Mouse (Mus musculus) limb, embryonic 14.5 days (tissue): ENCODE data around the gene Abcg5. TPM values are rescaled to one million over a fixed set of nuclear protein-coding genes. Genes with fewer than 3 reads are reported as not detected.

Experiments used
- ATAC-seq: fragments of 200-750 bp; cut with Nextera tagmentation; 2 replicates; pipeline ENCODE4 v1.8.0; 2017; ENCODE audit warnings: low read depth, moderate number of reproducible peaks, moderate TSS enrichment; ENCODE audit not compliant: low FRiP score
- DNase-seq: peaks from one replicate; pipeline ENCODE4 v3.0.0-alpha.2; 2015; ENCODE audit warnings: low spot score
- H3K27ac ChIP-seq: fragments of 300-500 bp; sonication (generic); replicated peaks from 2 replicates; pipeline ENCODE4 v1.5.1; 2014; ENCODE audit warnings: low read depth, mild to moderate bottlenecking, low read length, moderate library complexity, mixed read lengths
- H3K27me3 ChIP-seq: fragments of 300-500 bp; sonication (generic); 2 replicates; pipeline ENCODE4 v1.6.1; 2014; ENCODE audit warnings: low read length, mixed read lengths; ENCODE audit not compliant: control insufficient read depth, insufficient read depth
- H3K36me3 ChIP-seq: fragments of 300-500 bp; sonication (generic); 2 replicates; pipeline ENCODE4 v1.6.1; 2014; ENCODE audit warnings: mild to moderate bottlenecking, low read length, moderate library complexity, mixed read lengths; ENCODE audit not compliant: control insufficient read depth, insufficient read depth
- H3K4me1 ChIP-seq: fragments of 300-500 bp; sonication (generic); 2 replicates; pipeline ENCODE4 v1.6.1; 2014; ENCODE audit warnings: antibody characterized with exemption, low read length, mixed read lengths; ENCODE audit not compliant: control insufficient read depth, insufficient read depth
- H3K4me2 ChIP-seq: fragments of 300-500 bp; sonication (generic); replicated peaks from 2 replicates; pipeline ENCODE4 v1.6.1; 2014; ENCODE audit warnings: low read depth, mild to moderate bottlenecking, low read length, moderate library complexity; ENCODE audit not compliant: severe bottlenecking
- H3K4me3 ChIP-seq: fragments of 300-500 bp; sonication (generic); replicated peaks from 2 replicates; pipeline ENCODE4 v1.5.1; 2014; ENCODE audit warnings: low read length
- H3K9ac ChIP-seq: fragments of 300-500 bp; sonication (generic); 2 replicates; pipeline ENCODE4 v1.6.1; 2014; ENCODE audit warnings: mild to moderate bottlenecking, low read depth, low read length, moderate library complexity; ENCODE audit not compliant: severe bottlenecking
- H3K9me3 ChIP-seq: fragments of 300-500 bp; sonication (generic); 2 replicates; pipeline ENCODE4 v1.6.1; 2016; ENCODE audit warnings: low read length; ENCODE audit not compliant: control insufficient read depth
- POLR2A ChIP-seq: fragments of 200-500 bp; IDR thresholded peaks from 2 replicates; pipeline ENCODE4 v1.8.0; 2012; ENCODE audit warnings: inconsistent platforms, mild to moderate bottlenecking, moderate library complexity, borderline replicate concordance; ENCODE audit not compliant: insufficient read depth, insufficient read length; ENCODE audit errors: extremely low read depth
- WGBS: fragments of 180-500 bp; shearing (Covaris S2); extraction: QIAGEN DNeasy Blood & Tissue Kit; methylation state at CpG from one replicate; pipeline ENCODE4 v1.1.7; 2014; 5-methylcytosine and 5-hydroxymethylcytosine counted together
- polyA plus RNA-seq, 2 experiments: library from polyadenylated mRNA; depleted of rRNA in 1 of 2; stranded (reverse) in 1 of 2; unstranded in 1 of 2; fragments of >200 nt; fragmentation: Nextera tagmentation in 1 of 2; extraction: Ambion mirVana in 1 of 2; gene quantifications; 2 replicates each; pipeline versions ENCODE4 v1.2.1 to v1.2.3; 2012 to 2014

Gene Abcg5
- polyA plus RNA-seq, 2 experiments: 1.3 to 1.7 TPM

DNA sequence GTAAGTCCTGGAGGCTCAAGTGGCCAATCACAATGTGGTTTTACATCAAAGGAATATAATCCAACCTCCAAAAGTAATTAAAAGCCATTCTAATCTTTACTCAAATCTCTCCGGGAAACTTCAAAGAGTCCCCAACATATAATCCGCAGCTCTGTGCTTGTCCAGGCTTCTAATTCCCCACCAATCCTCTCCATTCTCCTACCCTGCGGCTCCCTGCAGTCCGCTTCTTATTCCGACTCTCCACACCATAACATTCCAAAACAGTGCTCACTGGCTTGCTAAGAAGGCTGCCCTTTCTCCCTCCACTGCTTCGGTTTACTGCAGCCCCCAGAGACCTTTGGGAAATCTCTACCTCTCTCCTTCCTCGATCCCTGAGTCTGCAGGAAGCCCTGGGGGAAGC lies 8.8 kb downstream of the Abcg5 start:
- H3K27me3 ChIP-seq: no peaks in the 10 kb centered on the region
- no peak overlapping the region for H3K27ac ChIP-seq
- no peak for TF ChIP-seq POLR2A
- no peak for ATAC-seq
- no peaks in the 10 kb centered on the region for H3K9me3 ChIP-seq
- no peak overlapping the region for H3K9ac ChIP-seq
- no peak overlapping the region for H3K4me2 ChIP-seq
- no peak for DNase-seq
- 0 out of 2 replicates have a peak, but pooled peaks cover 3% of the 10 kb centered on the region for H3K4me1 ChIP-seq
- no peaks in the 10 kb centered on the region for H3K36me3 ChIP-seq
- no peak overlapping the region for H3K4me3 ChIP-seq
- WGBS: 15% methylated on average over 7 of the region's 7 CpGs

GRCm38 (mm10) chr17:84672376-84673369 lies 10.1 kb downstream of the Abcg5 start:
- Histone ChIP-seq H3K4me1 (0 out of 2 replicates have a peak, but pooled peaks cover 3% of the 10 kb centered on the region), H3K4me2 (no peak overlapping the region), H3K27me3 (no peaks in the 10 kb centered on the region), H3K27ac (no peak overlapping the region), H3K9ac (no peak overlapping the region), H3K4me3 (no peak overlapping the region), H3K9me3 (no peaks in the 10 kb centered on the region), H3K36me3 (no peaks in the 10 kb centered on the region)
- ATAC-seq: no peak
- TF ChIP-seq POLR2A: no peak
- 72% methylated on average over 16 of the region's 16 CpGs for WGBS
- DNase-seq: no peak

- Histone ChIP-seq H3K27me3 (no peaks in the 10 kb centered on the region), H3K4me3 (no peak overlapping the region), H3K27ac (no peak overlapping the region), H3K4me1 (peaks cover 6% of the 10 kb centered on the region; the same call in 1 of the 2 replicates), H3K4me2 (no peak overlapping the region), H3K36me3 (no peaks in the 10 kb centered on the region), H3K9ac (no peak overlapping the region), H3K9me3 (no peaks in the 10 kb centered on the region)
- no peak for ATAC-seq
- no peak for TF ChIP-seq POLR2A
- 87% methylated on average over 3 of the region's 3 CpGs for WGBS
- DNase-seq: no peak
Measured at GRCm38 (mm10) chr17:84667848-84668247, 15.0 kb downstream of the Abcg5 start.

- Histone ChIP-seq H3K27ac (no peak overlapping the region), H3K9ac (no peak overlapping the region), H3K9me3 (no peaks in the 10 kb centered on the region), H3K4me1 (peaks cover 11% of the 10 kb centered on the region), H3K36me3 (no peaks in the 10 kb centered on the region), H3K4me3 (no peak overlapping the region), H3K27me3 (no peaks in the 10 kb centered on the region), H3K4me2 (no peak overlapping the region)
- no peak for TF ChIP-seq POLR2A
- DNase-seq: no peak
- ATAC-seq: no peak
- WGBS: 15% methylated on average over 9 of the region's 9 CpGs
Measured at GRCm38 (mm10) chr17:84665691-84666090, 17.1 kb downstream of the Abcg5 start.

DNA sequence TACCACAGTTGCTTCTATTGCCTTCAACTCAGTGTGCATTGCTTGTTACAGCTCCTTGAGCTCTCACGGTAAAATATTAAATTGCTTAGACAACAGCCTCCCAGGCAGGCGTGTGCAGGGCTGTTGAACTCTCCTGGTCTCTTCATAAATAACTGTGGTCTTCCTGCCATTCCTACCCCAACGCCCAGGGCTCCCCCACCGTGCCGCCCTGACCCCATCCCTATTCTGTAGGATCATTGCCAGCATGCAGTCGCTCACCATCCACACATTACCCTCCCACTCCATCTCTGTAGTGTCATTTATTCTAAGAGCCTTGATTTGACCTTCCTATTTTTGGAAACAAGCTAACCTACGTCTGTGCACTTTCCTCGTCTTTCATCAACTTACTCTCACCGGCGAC lies 17.8 kb downstream of the Abcg5 start:
- 35% methylated on average over 10 of the region's 10 CpGs for WGBS
- TF ChIP-seq POLR2A: no peak
- ATAC-seq (no peak), DNase-seq (no peak)
- Histone ChIP-seq H3K4me2 (no peak overlapping the region), H3K9ac (no peak overlapping the region), H3K27me3 (no peaks in the 10 kb centered on the region), H3K27ac (no peak overlapping the region), H3K9me3 (no peaks in the 10 kb centered on the region), H3K36me3 (no peaks in the 10 kb centered on the region), H3K4me3 (no peak overlapping the region), H3K4me1 (peaks cover 11% of the 10 kb centered on the region)
